Mouse (Mus musculus): Measurements from ENCODE around the gene BC048671.

GRCm38 (mm10) chr6:90300919-90301318, at the start of gene BC048671:
- TF ChIP-seq CTCF (IDR thresholded peaks at IDR 0.05; ENCODE audit: low read depth, low read length) (no peak), POLR2A (IDR thresholded peaks at IDR 0.05; ENCODE audit: borderline replicate concordance, low read depth, low read length) (no peak)
